ENCODE assay signal across 8 mouse cellular contexts in genomic region chr10:80137626-80138552, GRCm38 (mm10). TPM values are rescaled to one million over a fixed set of nuclear protein-coding genes. Genes with fewer than 3 reads are reported as not detected.
A peak's percentile ranks its signal among the peaks of the same experiment; 100 is the strongest.
DNase-seq lines count a peak whose midpoint lies in the region; ATAC-seq and TF ChIP-seq lines count a peak whose summit lies in the region.

No protein-coding gene starts in this region.

- DNase-seq in kidney, postnatal 25 days = no peak
- no peak for DNase-seq in ES-E14 (ENCODE audit: low read depth, low spot score)
- DNase-seq in intestine, embryonic 14.5 days (ENCODE audit: low spot score) = no peak
- no peak for DNase-seq in midbrain, postnatal 0 days (ENCODE audit: low spot score)
- no peak for DNase-seq in ovary, postnatal 14 days (ENCODE audit: low spot score)

- H3K4me1 ChIP-seq in kidney, embryonic 14.5 days (ENCODE audit: control insufficient read depth, insufficient read depth, low read length) = peaks cover 34% of the 10 kb centered on the region
- H3K4me1 ChIP-seq in ES-E14 (ENCODE audit: control insufficient read depth in 2 of 2, insufficient read depth in 2 of 2, low read length in 2 of 2, poor library complexity in 1 of 2) = peaks cover 5 to 14% of the 10 kb centered on the region in 2 experiments; a peak in 3 of 4 replicates
- H3K4me1 ChIP-seq in cortical plate, adult 2 months (ENCODE audit: control insufficient read depth, insufficient read depth, low read length) = no peaks in the 10 kb centered on the region
- H3K4me1 ChIP-seq in intestine, embryonic 14.5 days (replicated peaks; ENCODE audit: control insufficient read depth, insufficient read depth, low read length) = peaks cover 24% of the 10 kb centered on the region
- peaks cover 19% of the 10 kb centered on the region for H3K4me1 ChIP-seq in midbrain, postnatal 0 days (ENCODE audit: insufficient read depth, low read length)

- no peaks in the 10 kb centered on the region for H3K9me3 ChIP-seq in kidney, embryonic 14.5 days (ENCODE audit: control insufficient read depth, low read length)
- no peaks in the 10 kb centered on the region for H3K9me3 ChIP-seq in ES-E14 (ENCODE audit: control insufficient read depth, insufficient read depth, low read depth, low read length)
- H3K9me3 ChIP-seq in intestine, embryonic 14.5 days (ENCODE audit: control insufficient read depth, low read length) = no peaks in the 10 kb centered on the region
- H3K9me3 ChIP-seq in midbrain, postnatal 0 days (ENCODE audit: low read length) = no peaks in the 10 kb centered on the region

- 5% methylated on average over 25 of the region's 33 CpGs for WGBS in kidney, embryonic 14.5 days
- 6% methylated on average over 28 of the region's 33 CpGs for WGBS in intestine, embryonic 14.5 days
- WGBS in midbrain, postnatal 0 days = 5% methylated on average over 26 of the region's 33 CpGs

- peak overlapping the region; percentile 86 for H3K9ac ChIP-seq in kidney, embryonic 14.5 days (ENCODE audit: low read depth, low read length)
- H3K9ac ChIP-seq in ES-E14 (ENCODE audit: insufficient read depth, low read depth, low read length, poor library complexity, severe bottlenecking) = peak overlapping the region; percentile 83
- peak overlapping the region; percentile 67 for H3K9ac ChIP-seq in intestine, embryonic 14.5 days (ENCODE audit: low read length)
- peak overlapping the region; percentile 99 for H3K9ac ChIP-seq in midbrain, postnatal 0 days (replicated peaks; ENCODE audit: low read length, poor library complexity, severe bottlenecking)

- H3K27ac ChIP-seq in kidney, embryonic 14.5 days (ENCODE audit: low read depth, low read length) = peak overlapping the region; percentile 83; the same call in 1 of the 2 replicates
- H3K27ac ChIP-seq in ES-E14 (ENCODE audit: insufficient read depth, low read depth, low read length, poor library complexity, severe bottlenecking) = peak overlapping the region; percentile 48; the same call in 1 of the 2 replicates
- H3K27ac ChIP-seq in cortical plate, adult 2 months (ENCODE audit: insufficient read depth, low read length) = peak overlapping the region; percentile 98
- no peak overlapping the region for H3K27ac ChIP-seq in intestine, embryonic 14.5 days (ENCODE audit: low read depth)
- H3K27ac ChIP-seq in midbrain, postnatal 0 days (ENCODE audit: low read depth, low read length) = peak overlapping the region; percentile 97

- peak overlapping the region; percentile 99 for H3K4me2 ChIP-seq in kidney, embryonic 14.5 days (replicated peaks; ENCODE audit: low read depth, low read length)
- peak overlapping the region; percentile 97 for H3K4me2 ChIP-seq in intestine, embryonic 14.5 days (ENCODE audit: low read length)
- H3K4me2 ChIP-seq in midbrain, postnatal 0 days (ENCODE audit: low read depth, low read length, poor library complexity, severe bottlenecking) = peak overlapping the region; percentile 89

- no peak for ATAC-seq in kidney, embryonic 14.5 days (ENCODE audit: low FRiP score, low TSS enrichment)
- ATAC-seq in intestine, embryonic 14.5 days (replicated peaks; ENCODE audit: low FRiP score, low TSS enrichment, low read depth) = no peak
- ATAC-seq in midbrain, postnatal 0 days (ENCODE audit: low FRiP score) = no peak
- no peak for ATAC-seq in monocyte, adult 5-6 weeks (replicated peaks; ENCODE audit: insufficient number of reproducible peaks, low FRiP score, low TSS enrichment, poor library complexity, severe bottlenecking)

- H3K36me3 ChIP-seq in kidney, embryonic 14.5 days (ENCODE audit: control insufficient read depth, insufficient read depth, low read length) = peaks cover 7% of the 10 kb centered on the region; the same call in 1 of the 2 replicates
- peaks cover 27% of the 10 kb centered on the region for H3K36me3 ChIP-seq in ES-E14 (ENCODE audit: control insufficient read depth, insufficient read depth, low read length, poor library complexity, severe bottlenecking)
- H3K36me3 ChIP-seq in intestine, embryonic 14.5 days (ENCODE audit: control insufficient read depth, insufficient read depth, low read length) = peaks cover 17% of the 10 kb centered on the region; the same call in 1 of the 2 replicates
- H3K36me3 ChIP-seq in midbrain, postnatal 0 days (ENCODE audit: insufficient read depth, low read length) = peaks cover 27% of the 10 kb centered on the region

- H3K27me3 ChIP-seq in kidney, embryonic 14.5 days (ENCODE audit: control insufficient read depth, insufficient read depth, low read length) = peaks cover 23% of the 10 kb centered on the region
- peaks cover 25% of the 10 kb centered on the region for H3K27me3 ChIP-seq in intestine, embryonic 14.5 days (replicated peaks; ENCODE audit: control insufficient read depth, insufficient read depth, low read length)
- no peaks in the 10 kb centered on the region for H3K27me3 ChIP-seq in midbrain, postnatal 0 days (ENCODE audit: insufficient read depth, low read length)

- no peak for TF ChIP-seq CTCF in cortical plate, adult 2 months (IDR thresholded peaks at IDR 0.05; ENCODE audit: extremely low read depth, insufficient read depth, low read length)
- no peak for TF ChIP-seq CTCF in midbrain, postnatal 0 days (IDR thresholded peaks at IDR 0.05)

- peak overlapping the region; percentile 77 for H3K4me3 ChIP-seq in kidney, embryonic 14.5 days (ENCODE audit: low read length)
- peak overlapping the region; percentile 71 to 97 for H3K4me3 ChIP-seq in ES-E14 (ENCODE audit: insufficient read depth in 1 of 2, low read depth in 1 of 2, low read length in 2 of 2, poor library complexity in 1 of 2, severe bottlenecking in 1 of 2)
- H3K4me3 ChIP-seq in cortical plate, adult 2 months (ENCODE audit: insufficient read depth, low read length) = peak overlapping the region; percentile 98
- H3K4me3 ChIP-seq in intestine, embryonic 14.5 days (ENCODE audit: low read depth, low read length) = peak overlapping the region; percentile 63
- peak overlapping the region; percentile 70 for H3K4me3 ChIP-seq in midbrain, postnatal 0 days (ENCODE audit: low read depth, low read length)

- in situ Hi-C loops in ES-E14 (cut with MboI; ENCODE audit: low sequenced_read_pairs in 2 of 2, unreplicated experiment in 2 of 2) = no loop called here

- TF ChIP-seq POLR2A in cortical plate, adult 2 months (IDR thresholded peaks at IDR 0.05; ENCODE audit: extremely low read depth, insufficient read depth, low read length) = 0 out of 2 replicates have a peak, but pooled peaks have one; percentile 23

TF ChIP-seq in ES-E14, 5 proteins besides CTCF, POLR2A, EP300 and RAD21:
- no peak for TF ChIP-seq CHD2 (IDR thresholded peaks at IDR 0.05; ENCODE audit: low read depth, low read length)
- TF ChIP-seq HCFC1 (IDR thresholded peaks at IDR 0.05; ENCODE audit: borderline replicate concordance, insufficient read depth, low read length) = no peak
- no peak for TF ChIP-seq MAFK (IDR thresholded peaks at IDR 0.05; ENCODE audit: insufficient read depth, low read depth, low read length)
- TF ChIP-seq ZNF384 (IDR thresholded peaks at IDR 0.05; ENCODE audit: low read depth, low read length) = no peak
- no peak for TF ChIP-seq ZC3H11A (IDR thresholded peaks at IDR 0.05; ENCODE audit: borderline replicate concordance, low read depth, low read length)

RNA-seq across cellular contexts. Expression of gene Atp5d, which starts 0.5 kb away (rescaled TPM):
- polyA plus RNA-seq in kidney, embryonic 14.5 days (2014; fragmentation: Nextera tagmentation; extraction: Ambion mirVana) = 519 and 582 TPM in 2 replicates
- 217 and 226 TPM in 2 replicates for total RNA-seq in ES-E14 (2012; rRNA removed)
- polyA plus RNA-seq in cortical plate, adult 2 months (2012; rRNA removed) = 620 and 641 TPM in 2 replicates
- polyA plus RNA-seq in intestine, embryonic 14.5 days (2014; fragmentation: Nextera tagmentation; extraction: Ambion mirVana) = 590 and 627 TPM in 2 replicates
- 231 and 259 TPM in 2 replicates for total RNA-seq in midbrain, postnatal 0 days (2014; rRNA removed)
- 607 and 661 TPM in 2 replicates for polyA plus RNA-seq in midbrain, postnatal 0 days (2015; fragmentation: Nextera tagmentation; extraction: Ambion mirVana)
- 26.1 to 49.8 TPM (median 29.5 TPM) in 3 replicates for total RNA-seq in monocyte, adult 5-6 weeks (2017)

RNA-seq across cellular contexts. Expression of gene Cbarp, which starts 2.7 kb away (rescaled TPM):
- 8.1 and 8.4 TPM in 2 replicates for polyA plus RNA-seq in kidney, embryonic 14.5 days (2014; fragmentation: Nextera tagmentation; extraction: Ambion mirVana)
- 20.9 and 41.0 TPM in 2 replicates for total RNA-seq in ES-E14 (2012; rRNA removed)
- 274 and 285 TPM in 2 replicates for polyA plus RNA-seq in cortical plate, adult 2 months (2012; rRNA removed)
- 7.1 and 8.5 TPM in 2 replicates for polyA plus RNA-seq in intestine, embryonic 14.5 days (2014; fragmentation: Nextera tagmentation; extraction: Ambion mirVana)
- total RNA-seq in midbrain, postnatal 0 days (2014; rRNA removed) = 273 and 276 TPM in 2 replicates
- polyA plus RNA-seq in midbrain, postnatal 0 days (2015; fragmentation: Nextera tagmentation; extraction: Ambion mirVana) = 120 and 121 TPM in 2 replicates
- 0.29 to 5.8 TPM (median 4.1 TPM) in 3 replicates for total RNA-seq in monocyte, adult 5-6 weeks (2017)

RNA-seq across cellular contexts. Expression of gene Midn, which starts 10.2 kb away (rescaled TPM):
- polyA plus RNA-seq in kidney, embryonic 14.5 days (2014; fragmentation: Nextera tagmentation; extraction: Ambion mirVana) = 42.3 and 46.2 TPM in 2 replicates
- total RNA-seq in ES-E14 (2012; rRNA removed) = 38.3 and 42.6 TPM in 2 replicates
- polyA plus RNA-seq in cortical plate, adult 2 months (2012; rRNA removed) = 26.6 and 33.8 TPM in 2 replicates
- 25.5 and 28.9 TPM in 2 replicates for polyA plus RNA-seq in intestine, embryonic 14.5 days (2014; fragmentation: Nextera tagmentation; extraction: Ambion mirVana)
- total RNA-seq in midbrain, postnatal 0 days (2014; rRNA removed) = 114 and 143 TPM in 2 replicates
- polyA plus RNA-seq in midbrain, postnatal 0 days (2015; fragmentation: Nextera tagmentation; extraction: Ambion mirVana) = 16.3 and 17.2 TPM in 2 replicates
- 27.3 to 65.5 TPM (median 29.9 TPM) in 3 replicates for total RNA-seq in monocyte, adult 5-6 weeks (2017)

RNA-seq across cellular contexts. Expression of gene Stk11, which starts 22.3 kb away (rescaled TPM):
- 26.6 and 42.0 TPM in 2 replicates for polyA plus RNA-seq in kidney, embryonic 14.5 days (2014; fragmentation: Nextera tagmentation; extraction: Ambion mirVana)
- 124 and 141 TPM in 2 replicates for total RNA-seq in ES-E14 (2012; rRNA removed)
- 91.8 and 94.2 TPM in 2 replicates for polyA plus RNA-seq in cortical plate, adult 2 months (2012; rRNA removed)
- 27.0 and 27.5 TPM in 2 replicates for polyA plus RNA-seq in intestine, embryonic 14.5 days (2014; fragmentation: Nextera tagmentation; extraction: Ambion mirVana)
- 84.0 and 97.3 TPM in 2 replicates for total RNA-seq in midbrain, postnatal 0 days (2014; rRNA removed)
- polyA plus RNA-seq in midbrain, postnatal 0 days (2015; fragmentation: Nextera tagmentation; extraction: Ambion mirVana) = 12.3 and 12.4 TPM in 2 replicates
- 155 to 177 TPM (median 155 TPM) in 3 replicates for total RNA-seq in monocyte, adult 5-6 weeks (2017)

RNA-seq across cellular contexts. Expression of gene Cirbp, which starts 27.9 kb away (rescaled TPM):
- 80.0 and 104 TPM in 2 replicates for polyA plus RNA-seq in kidney, embryonic 14.5 days (2014; fragmentation: Nextera tagmentation; extraction: Ambion mirVana)
- 69.6 and 105 TPM in 2 replicates for total RNA-seq in ES-E14 (2012; rRNA removed)
- 150 and 180 TPM in 2 replicates for polyA plus RNA-seq in cortical plate, adult 2 months (2012; rRNA removed)
- 76.4 and 81.6 TPM in 2 replicates for polyA plus RNA-seq in intestine, embryonic 14.5 days (2014; fragmentation: Nextera tagmentation; extraction: Ambion mirVana)
- total RNA-seq in midbrain, postnatal 0 days (2014; rRNA removed) = 315 and 337 TPM in 2 replicates
- 760 and 829 TPM in 2 replicates for polyA plus RNA-seq in midbrain, postnatal 0 days (2015; fragmentation: Nextera tagmentation; extraction: Ambion mirVana)
- 137 to 163 TPM (median 145 TPM) in 3 replicates for total RNA-seq in monocyte, adult 5-6 weeks (2017)

Comparison
In these comparisons a context has a peak if more than half of its experiments do, and no peak if none do; other contexts are left out.
1. RNA of gene Cbarp, which starts 2.7 kb away (polyA plus RNA-seq): 274 to 285 TPM in cortical plate, adult 2 months and 120 to 121 TPM in midbrain, postnatal 0 days; 7.1 to 8.5 TPM in intestine, embryonic 14.5 days and 8.1 to 8.4 TPM in kidney, embryonic 14.5 days; every median in the first group is over 10 times any median in the second.
2. Peak in every context shown above with its lines, with median percentiles within 50 percentile points of each other: H3K4me2 ChIP-seq, H3K4me3 ChIP-seq and H3K9ac ChIP-seq.